Mouse (Mus musculus) G1E (cell line): ENCODE data around the gene Arhgef10l. TPM values are rescaled to one million over a fixed set of nuclear protein-coding genes. Genes with fewer than 3 reads are reported as not detected.

Experiments
- ATAC-seq: 2 replicates; pipeline ENCODE4 v1.8.0; 2016; ENCODE audit warnings: mild to moderate bottlenecking; ENCODE audit not compliant: insufficient number of reproducible peaks, poor library complexity, low FRiP score, severe bottlenecking; ENCODE audit errors: extremely low read depth
- DNase-seq: peaks from one replicate; pipeline ENCODE4 v3.0.0; 2012; ENCODE audit warnings: low spot score
- H3K27me3 ChIP-seq: 2 replicates; pipeline ENCODE4 v1.6.1; 2012; ENCODE audit warnings: mild to moderate bottlenecking, low read length, inconsistent platforms; ENCODE audit not compliant: insufficient read depth
- H3K36me3 ChIP-seq: replicated peaks from 2 replicates; pipeline ENCODE3; 2012; ENCODE audit warnings: mild to moderate bottlenecking, inconsistent platforms
- H3K4me1 ChIP-seq: 2 replicates; pipeline ENCODE4 v1.6.1; 2012; ENCODE audit warnings: low read depth, low read length, inconsistent platforms, mixed read lengths; ENCODE audit not compliant: insufficient read depth
- H3K4me3 ChIP-seq: 2 replicates; pipeline ENCODE4 v1.5.1; 2012; ENCODE audit warnings: low read depth, mild to moderate bottlenecking, inconsistent platforms, low read length, moderate library complexity, mixed read lengths
- H3K9me3 ChIP-seq: replicated peaks from 2 replicates; pipeline ENCODE4 v1.6.1; 2012; ENCODE audit warnings: inconsistent platforms
- CTCF ChIP-seq: IDR thresholded peaks from 2 replicates; pipeline ENCODE4 v1.5.1; 2012; ENCODE audit warnings: low read depth, low read length, inconsistent platforms, mixed read lengths
- GATA1 ChIP-seq: IDR thresholded peaks from 2 replicates; pipeline ENCODE4 v1.6.1; 2012; ENCODE audit warnings: borderline replicate concordance, low read length, inconsistent platforms, mixed read lengths
- GATA2 ChIP-seq: IDR thresholded peaks from 2 replicates; pipeline ENCODE4 v1.6.1; 2012; ENCODE audit warnings: low read depth, low read length, inconsistent platforms, borderline replicate concordance
- POLR2AphosphoS5 ChIP-seq: IDR thresholded peaks from 2 replicates; pipeline ENCODE4 v1.6.1; 2012; ENCODE audit warnings: low read depth, low read length, inconsistent platforms; ENCODE audit not compliant: insufficient replicate concordance
- TAL1 ChIP-seq: conservative IDR thresholded peaks from 2 replicates; pipeline ENCODE4 v1.6.1; 2012; ENCODE audit warnings: low read depth, low read length, inconsistent platforms, mixed read lengths
- polyA plus RNA-seq: library from polyadenylated mRNA; stranded (reverse); fragments of >175 nt; gene quantifications from 2 replicates; pipeline ENCODE4 v1.2.3, GENCODE M21; 2012
- total RNA-seq, 2 experiments: library from RNA; stranded (forward) in 1 of 2; stranded (reverse) in 1 of 2; fragments of 200-1000 nt in 1 of 2; fragments of >200 nt in 1 of 2; fragmentation: Nextera tagmentation in 1 of 2; gene quantifications; 2 replicates each; pipeline ENCODE4 v1.2.3; 2014 to 2017

The Arhgef10l gene
- total and polyA plus RNA-seq, 3 experiments: 24.7 to 32.6 (median 25.0) TPM

- no peaks in the 10 kb centered on the region for H3K36me3 ChIP-seq
- H3K27me3 ChIP-seq: peaks cover 33% of the 10 kb centered on the region
- no peaks in the 10 kb centered on the region for H3K4me1 ChIP-seq
- TF ChIP-seq TAL1 (no peak), CTCF (no peak), GATA2 (no peak), POLR2AphosphoS5 (no peak), GATA1 (no peak)
- H3K4me3 ChIP-seq: no peak overlapping the region
- no peak for ATAC-seq
- no peak for DNase-seq
- H3K9me3 ChIP-seq: no peaks in the 10 kb centered on the region
These were observed 45.3 kb downstream of the Arhgef10l start for GRCm38 (mm10) chr4:140620496-140620895.

- no peaks in the 10 kb centered on the region for H3K36me3 ChIP-seq
- no peak overlapping the region for H3K4me3 ChIP-seq
- H3K9me3 ChIP-seq: no peaks in the 10 kb centered on the region
- no peak for TF ChIP-seq GATA2
- ATAC-seq (no peak), DNase-seq (no peak)
- no peaks in the 10 kb centered on the region for H3K4me1 ChIP-seq
- peaks cover 38% of the 10 kb centered on the region for H3K27me3 ChIP-seq
These were observed 48.1 kb downstream of the Arhgef10l start for GRCm38 (mm10) chr4:140617391-140618385.

GRCm38 (mm10) chr4:140616894-140617293 lies 48.9 kb downstream of the Arhgef10l start:
- ATAC-seq (no peak), DNase-seq (no peak)
- TF ChIP-seq POLR2AphosphoS5 (no peak), GATA2 (no peak), TAL1 (no peak)

GRCm38 (mm10) chr4:140616196-140616595 lies 49.6 kb downstream of the Arhgef10l start:
- Histone ChIP-seq H3K4me3 (no peak overlapping the region), H3K4me1 (no peaks in the 10 kb centered on the region), H3K36me3 (no peaks in the 10 kb centered on the region), H3K27me3 (peaks cover 38% of the 10 kb centered on the region), H3K9me3 (no peaks in the 10 kb centered on the region)
- DNase-seq: no peak
- TF ChIP-seq POLR2AphosphoS5: no peak
- no peak for TF ChIP-seq TAL1
- no peak for TF ChIP-seq GATA1
- TF ChIP-seq GATA2: no peak
- no peak for TF ChIP-seq CTCF
- no peak for ATAC-seq

More at GRCm38 (mm10) chr4:140616894-140617293, 48.9 kb downstream of the Arhgef10l start:
- H3K36me3 ChIP-seq: no peaks in the 10 kb centered on the region
- no peaks in the 10 kb centered on the region for H3K4me1 ChIP-seq
- no peak overlapping the region for H3K4me3 ChIP-seq
- H3K27me3 ChIP-seq: peaks cover 41% of the 10 kb centered on the region
- no peaks in the 10 kb centered on the region for H3K9me3 ChIP-seq

GRCm38 (mm10) chr4:140615771-140616170 lies 50.0 kb downstream of the Arhgef10l start:
- ATAC-seq: no peak
- Histone ChIP-seq H3K4me1 (no peaks in the 10 kb centered on the region), H3K4me3 (no peak overlapping the region), H3K27me3 (peaks cover 40% of the 10 kb centered on the region), H3K9me3 (no peaks in the 10 kb centered on the region), H3K36me3 (no peaks in the 10 kb centered on the region)
- TF ChIP-seq GATA2: no peak
- TF ChIP-seq POLR2AphosphoS5: no peak
- TF ChIP-seq GATA1: no peak
- TF ChIP-seq TAL1: no peak
- no peak for TF ChIP-seq CTCF
- DNase-seq: no peak

GRCm38 (mm10) chr4:140614553-140614952 lies 51.3 kb downstream of the Arhgef10l start:
- DNase-seq (no peak), ATAC-seq (no peak)
- Histone ChIP-seq H3K9me3 (no peaks in the 10 kb centered on the region), H3K4me1 (no peaks in the 10 kb centered on the region), H3K36me3 (no peaks in the 10 kb centered on the region), H3K4me3 (no peak overlapping the region), H3K27me3 (peaks cover 40% of the 10 kb centered on the region)
- no peak for TF ChIP-seq CTCF
- TF ChIP-seq TAL1: no peak
- TF ChIP-seq GATA1: no peak
- no peak for TF ChIP-seq GATA2
- no peak for TF ChIP-seq POLR2AphosphoS5
